Mouse (Mus musculus) yolk sac, embryonic 10.5 days (tissue): ENCODE results near the gene Sohlh1.

Experiments
- DNase-seq: peaks from one replicate; pipeline ENCODE4 v3.0.0-alpha.2; 2017; ENCODE audit warnings: low spot score

The Sohlh1 gene

DNA sequence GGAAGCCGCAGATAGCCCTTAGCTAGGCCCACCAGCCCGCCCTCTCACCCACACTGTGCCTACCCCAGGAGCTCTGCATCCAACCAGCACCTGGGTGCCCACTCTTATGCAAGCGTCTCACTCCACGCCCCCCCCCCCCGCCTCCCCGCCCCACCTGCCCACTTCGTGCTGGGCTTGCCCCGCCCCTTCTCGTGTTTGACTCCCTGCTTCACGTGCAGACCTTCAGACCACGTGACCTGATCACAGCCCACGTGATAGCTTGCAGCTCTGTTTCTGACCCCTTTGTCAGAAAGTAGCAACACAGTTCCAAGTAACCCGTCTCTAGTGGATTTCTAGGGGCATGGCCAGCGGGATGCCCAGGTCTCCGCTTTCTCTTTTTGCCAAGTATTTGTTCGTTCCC is at the start of gene Sohlh1:
Gene Sohlh1 (minus strand): TSS at position 23 of the 400 bp plus-strand sequence.
- DNase-seq: no peak

DNA sequence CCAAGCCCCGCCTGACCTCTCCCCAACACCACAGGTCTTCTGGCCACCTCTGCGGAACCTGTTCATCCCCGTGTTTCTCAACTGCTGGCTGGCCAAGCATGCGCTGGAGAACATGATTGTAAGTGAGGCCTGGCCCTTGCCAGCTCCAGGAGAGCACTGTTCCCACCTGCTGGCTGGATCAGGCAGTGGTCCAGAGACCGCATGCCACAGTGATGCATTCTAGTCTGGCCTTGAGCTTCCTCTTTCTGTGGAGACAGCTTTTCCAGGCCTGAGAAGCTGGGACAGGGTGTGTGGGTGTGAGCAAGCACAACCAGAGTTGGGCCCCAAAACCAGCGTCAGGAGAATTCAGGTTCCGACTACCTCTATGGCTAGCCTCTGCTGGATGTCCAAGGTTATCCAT is 45.4 kb upstream of the Sohlh1 start:
- no peak for DNase-seq

DNA sequence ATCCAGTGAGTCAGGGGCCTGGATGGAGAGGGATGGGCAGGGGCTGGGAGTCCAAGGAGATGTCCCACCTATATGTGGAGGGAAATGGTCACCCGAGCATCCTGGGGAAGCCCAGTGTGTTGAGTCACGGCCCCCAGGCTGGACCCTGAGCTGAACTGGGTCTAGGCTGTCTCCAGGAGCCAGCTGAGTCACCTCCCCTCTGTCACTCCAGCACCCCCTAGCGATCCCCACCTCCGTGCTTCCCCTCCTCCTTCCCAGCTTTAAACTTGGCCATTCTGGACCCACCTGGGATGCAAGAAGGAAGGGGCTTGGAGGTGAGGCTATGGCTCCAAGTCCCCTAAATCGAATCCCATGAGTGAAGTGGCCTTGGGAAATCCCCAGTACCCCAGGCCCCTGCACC is 41.1 kb upstream of the Sohlh1 start:
- DNase-seq: no peak

DNA sequence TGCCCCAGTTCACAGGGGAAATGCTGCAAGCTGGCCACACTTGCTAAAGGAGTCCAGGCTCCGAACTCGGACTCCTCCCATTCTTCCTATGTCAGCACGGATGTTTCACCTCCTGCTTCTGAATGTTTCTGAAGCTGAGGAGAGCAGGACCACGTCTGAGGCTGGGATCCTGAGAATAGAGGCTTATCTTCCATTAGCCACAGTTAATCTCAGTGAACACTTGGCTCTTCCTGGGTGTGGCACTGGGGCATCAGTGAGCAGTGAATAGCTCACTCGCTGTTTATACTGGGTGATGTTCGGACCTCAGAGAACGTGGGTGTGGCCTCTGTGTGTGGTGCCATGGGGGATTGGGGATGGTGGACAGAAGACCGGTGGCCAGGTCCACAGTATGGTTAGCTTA is 40.2 kb upstream of the Sohlh1 start:
- DNase-seq: no peak

DNA sequence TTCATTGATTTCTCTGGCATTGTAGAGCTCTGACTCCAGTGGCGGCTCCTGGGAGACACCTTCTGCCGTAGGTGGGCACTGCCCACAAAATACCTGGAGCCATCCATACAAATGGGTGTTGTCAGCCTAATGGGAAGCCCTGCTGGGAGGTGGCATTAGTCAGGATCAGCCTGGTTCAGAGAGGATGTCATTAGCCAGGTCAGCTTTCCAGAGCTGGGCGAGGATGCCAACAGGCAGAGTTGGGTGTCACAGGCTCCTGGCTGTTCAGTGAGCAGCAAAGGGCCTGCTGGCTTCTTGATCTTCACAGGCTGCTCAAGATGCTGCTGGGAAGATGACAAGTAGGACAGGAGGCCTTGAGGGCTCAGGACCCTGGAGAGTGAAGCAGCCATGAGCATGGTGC is 37.7 kb upstream of the Sohlh1 start:
- DNase-seq: no peak

DNA sequence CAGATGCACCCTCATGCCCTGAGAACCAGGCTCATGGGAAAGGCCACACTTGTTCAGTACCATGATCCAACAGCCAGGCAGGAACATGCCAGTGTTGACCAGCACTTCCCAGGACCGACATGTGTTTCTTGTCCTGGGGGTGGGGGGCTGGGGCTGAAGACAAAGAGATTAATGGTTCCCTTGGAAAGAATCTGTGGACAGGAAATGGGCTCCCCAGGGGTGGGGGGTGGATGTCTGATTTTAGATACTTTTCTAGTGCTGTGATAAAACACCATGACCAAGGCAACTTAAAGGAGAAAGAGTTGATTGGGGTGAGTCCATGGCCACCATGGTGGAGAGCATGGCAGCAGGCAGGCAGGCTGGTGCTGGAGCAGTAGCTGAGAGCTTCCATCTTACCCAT is 35.2 kb upstream of the Sohlh1 start:
- DNase-seq: no peak

DNA sequence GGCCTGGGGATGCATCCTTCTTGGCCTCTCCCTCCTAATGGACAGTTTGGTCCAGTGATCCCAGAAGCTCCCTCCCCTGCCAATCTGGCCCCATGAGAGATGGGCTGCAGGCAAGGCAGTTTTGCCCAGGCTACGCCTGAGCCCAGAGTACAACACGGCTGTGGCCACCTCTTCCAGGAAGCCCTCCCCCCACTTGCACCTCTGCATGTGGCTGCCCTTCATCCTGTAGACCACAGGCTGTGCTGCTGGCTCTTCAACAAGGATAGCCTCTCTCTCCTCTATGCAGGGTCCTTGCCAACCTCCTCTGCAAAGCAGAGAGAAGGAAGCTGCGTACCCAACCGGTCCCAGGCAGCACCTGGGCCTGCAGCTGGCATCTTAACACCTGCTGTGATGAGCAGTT is 32.0 kb upstream of the Sohlh1 start:
- no peak for DNase-seq

DNA sequence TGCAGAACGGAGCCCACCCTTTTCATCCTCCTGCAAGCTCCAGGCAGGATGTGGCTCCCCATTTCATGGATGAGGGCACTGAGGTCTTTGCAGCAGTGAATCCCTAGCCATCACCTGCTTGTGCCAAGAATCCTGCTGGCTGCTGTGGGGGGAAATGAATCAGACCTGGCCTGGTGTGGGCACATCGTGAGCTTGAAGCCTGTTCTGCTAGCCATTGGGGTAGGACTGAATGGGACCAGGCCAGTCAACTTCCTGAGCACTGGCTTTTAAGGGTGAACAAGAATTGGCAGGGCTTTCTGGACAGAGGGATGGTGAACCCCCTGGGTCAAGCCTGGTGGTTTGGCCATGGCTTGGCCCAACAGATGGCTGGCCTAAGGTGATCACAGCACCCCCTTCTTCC is 31.5 kb upstream of the Sohlh1 start:
- DNase-seq: no peak

DNA sequence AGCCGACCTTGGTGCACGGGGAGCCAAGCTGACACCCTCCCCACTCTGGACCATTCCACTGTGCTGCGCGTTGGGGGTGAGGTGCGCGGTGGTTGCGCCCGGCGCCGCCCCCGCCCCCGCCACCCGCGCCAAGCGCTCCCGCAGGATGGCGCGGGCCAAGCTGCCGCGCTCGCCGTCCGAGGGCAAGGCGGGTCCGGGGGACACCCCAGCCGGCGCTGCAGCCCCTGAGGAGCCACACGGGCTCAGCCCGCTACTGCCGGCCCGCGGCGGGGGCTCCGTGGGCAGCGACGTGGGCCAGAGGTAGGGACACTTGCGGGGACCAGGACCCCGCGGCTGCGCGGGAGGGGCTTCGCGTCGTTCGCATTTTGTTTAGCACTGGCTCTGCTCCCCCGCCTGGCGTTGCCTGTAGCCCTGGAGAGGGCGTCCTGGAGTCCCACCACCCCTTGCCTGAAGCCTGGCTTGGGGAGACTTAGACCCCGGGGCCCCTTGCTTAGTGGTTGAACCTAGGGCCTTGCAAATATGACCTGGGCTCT is 30.8 kb upstream of the Sohlh1 start:
- no peak for DNase-seq

DNA sequence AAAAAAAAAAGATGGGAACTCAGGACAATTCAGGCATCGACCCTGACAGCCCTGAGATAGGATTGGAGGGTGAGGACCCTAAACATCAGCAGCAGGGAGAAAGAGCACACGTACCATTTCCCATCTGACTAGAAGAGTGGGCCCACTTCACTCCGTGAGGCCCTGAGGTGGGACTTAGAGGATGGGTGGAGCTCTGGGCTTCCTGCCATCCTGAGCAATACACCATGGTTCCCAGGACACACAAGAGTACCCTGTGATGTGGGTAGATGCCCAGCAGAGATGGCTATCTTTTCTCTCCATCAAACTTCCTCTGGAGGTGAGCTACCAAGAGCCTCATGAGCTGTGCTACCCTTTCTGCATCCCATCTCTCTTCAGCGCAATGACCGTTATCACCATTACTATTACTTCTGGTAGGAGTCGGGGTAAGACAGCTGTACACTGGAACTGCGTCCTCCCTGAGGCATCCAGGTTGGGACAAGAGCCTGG is 30.2 kb upstream of the Sohlh1 start:
- no peak for DNase-seq

DNA sequence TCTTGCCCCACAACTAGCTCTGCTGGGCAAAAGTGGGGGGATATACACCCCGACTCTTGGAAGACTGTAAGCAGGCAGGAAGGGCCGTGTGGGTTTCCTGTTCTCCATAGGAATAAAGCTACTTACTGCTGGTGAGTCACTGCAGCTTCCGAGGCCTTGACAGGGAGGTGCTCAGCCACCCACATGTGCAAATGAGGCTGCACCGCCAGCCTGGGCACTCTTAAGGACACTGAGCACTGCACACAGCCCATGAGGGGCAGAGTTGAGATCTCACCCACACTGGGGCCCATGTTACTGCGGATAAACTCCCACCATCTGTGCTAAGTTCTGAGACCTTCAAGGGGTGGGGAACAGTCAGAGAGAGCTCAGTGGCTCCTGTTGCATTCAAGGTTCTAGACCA is 19.6 kb upstream of the Sohlh1 start:
- DNase-seq: no peak

DNA sequence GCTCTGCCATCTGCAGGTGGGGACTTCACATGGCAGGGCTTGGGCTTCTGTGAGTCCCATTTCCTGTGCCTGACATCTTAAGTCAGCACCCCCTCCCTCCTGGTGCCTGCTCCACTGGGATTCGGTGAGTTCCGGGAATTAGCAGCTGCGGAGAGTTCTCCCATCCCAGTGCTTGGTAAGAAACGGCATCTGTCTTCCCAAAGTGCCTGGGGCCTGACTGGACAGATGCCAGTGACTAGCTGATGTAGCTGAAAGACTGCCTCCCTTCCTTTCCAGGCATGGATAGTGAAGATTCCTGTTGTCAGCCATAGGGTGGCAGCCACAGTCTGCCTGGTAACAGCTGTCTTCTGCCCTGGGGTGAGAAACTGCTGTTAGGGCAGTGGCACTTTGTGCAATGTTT is 18.4 kb upstream of the Sohlh1 start:
- no peak for DNase-seq

DNA sequence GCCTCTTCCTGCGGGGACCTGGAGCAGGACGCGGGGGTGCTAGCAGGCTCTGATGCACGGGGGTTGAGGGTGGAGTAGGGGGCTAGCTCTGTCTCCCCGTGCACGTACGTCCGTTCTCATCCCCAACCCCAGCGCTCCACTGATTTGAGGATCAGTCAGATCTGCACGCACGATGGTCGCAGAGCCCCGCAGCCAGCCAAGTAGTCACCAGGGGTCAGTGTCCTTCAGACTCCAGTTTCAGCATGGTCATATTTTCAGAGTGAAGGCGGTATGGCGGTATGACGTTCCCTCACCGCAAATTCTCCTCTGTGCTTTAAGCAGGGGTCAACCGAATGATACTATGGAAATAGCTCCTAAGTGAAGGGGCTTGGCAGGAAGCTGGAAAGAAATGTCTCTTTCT is 17.2 kb upstream of the Sohlh1 start:
- DNase-seq: no peak

DNA sequence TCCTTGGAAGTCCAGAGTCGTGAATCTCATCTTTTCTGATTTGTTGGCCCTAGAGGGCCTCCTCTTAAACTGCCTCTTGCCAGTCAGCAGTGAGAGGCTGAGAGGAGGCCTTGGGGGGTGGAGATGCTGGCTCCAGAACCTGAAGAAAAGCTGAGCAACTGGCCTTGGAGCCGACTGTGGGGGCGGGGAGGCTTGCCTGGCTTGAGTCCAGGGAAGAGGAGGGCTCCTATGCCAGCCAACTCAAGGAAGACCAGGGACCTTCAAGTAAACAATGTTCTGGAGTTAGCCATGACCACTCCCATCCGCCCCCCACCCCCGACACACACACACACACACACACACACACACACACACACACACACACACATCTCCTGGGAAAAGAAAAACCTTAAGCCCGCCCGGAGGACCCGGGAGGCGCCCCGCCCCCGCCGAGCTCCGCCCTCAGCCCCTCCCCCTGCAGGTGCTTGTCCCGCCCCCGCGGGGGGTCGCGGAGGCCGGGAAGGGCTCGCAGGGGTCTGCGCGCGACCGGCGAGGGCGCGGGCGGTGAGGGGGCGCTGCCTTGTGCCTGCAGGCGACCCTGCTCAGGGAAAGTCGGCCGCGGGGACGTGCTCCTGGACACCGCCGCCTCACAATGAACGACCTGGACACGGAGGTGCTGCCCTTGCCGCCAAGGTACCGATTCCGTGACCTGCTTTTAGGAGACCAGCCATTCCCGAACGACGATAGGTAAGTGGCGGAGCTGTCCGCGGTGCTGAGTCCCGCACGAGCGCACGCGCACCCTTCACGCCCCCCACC is 16.5 kb upstream of the Sohlh1 start, which contains the start of gene Kcnt1:
Gene Kcnt1 (plus strand): TSS at position 398 of the 795 bp plus-strand sequence.
- DNase-seq: peak; percentile 70

DNA sequence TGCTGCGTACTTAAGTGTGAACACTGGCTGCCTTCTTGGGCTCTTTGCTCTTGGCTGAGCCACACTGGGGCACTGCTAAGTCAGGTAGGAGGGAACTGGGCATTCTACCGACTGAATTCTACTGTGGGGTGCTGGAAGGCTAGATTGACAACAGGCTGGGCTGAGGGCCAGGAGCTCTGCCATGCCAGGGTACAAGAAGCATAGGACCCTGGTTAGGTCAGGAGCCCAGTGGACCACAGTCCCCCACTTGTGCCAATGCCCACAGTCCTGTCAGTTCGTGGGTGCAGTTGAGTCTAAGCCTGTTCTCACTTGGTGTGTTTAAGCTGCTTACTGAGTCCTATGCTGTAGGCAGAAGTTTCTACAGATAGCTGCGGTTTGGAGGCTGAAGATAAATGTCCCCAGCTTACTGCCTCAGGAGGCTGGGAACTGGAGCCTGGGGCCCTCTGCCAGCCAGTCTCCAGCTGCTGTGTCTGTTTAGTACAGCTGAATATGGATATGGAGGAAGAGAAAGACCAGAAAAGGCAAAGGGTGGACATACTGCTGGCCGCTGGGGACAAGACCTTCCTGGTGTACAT is 15.7 kb upstream of the Sohlh1 start:
- no peak for DNase-seq

DNA sequence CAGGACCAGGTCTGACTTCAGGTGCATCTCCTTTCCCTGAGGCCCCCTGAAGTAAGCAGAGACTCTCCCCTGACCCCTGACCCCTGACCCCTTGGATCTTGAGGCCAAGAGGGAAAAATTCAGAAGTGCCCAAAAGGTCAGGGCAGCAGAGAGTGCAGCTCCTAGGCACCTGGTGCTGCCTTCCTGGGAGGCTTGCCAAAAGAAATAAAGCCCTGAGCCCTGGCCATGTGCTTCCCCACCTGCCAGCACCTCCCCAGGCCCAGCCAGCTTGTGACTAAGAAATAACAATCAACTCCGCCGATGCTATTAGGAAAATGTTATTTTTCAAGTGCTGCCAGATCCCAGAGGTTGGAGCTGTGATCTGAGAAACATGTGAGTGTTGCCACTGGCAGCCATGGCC is 15.0 kb upstream of the Sohlh1 start:
- DNase-seq: no peak

DNA sequence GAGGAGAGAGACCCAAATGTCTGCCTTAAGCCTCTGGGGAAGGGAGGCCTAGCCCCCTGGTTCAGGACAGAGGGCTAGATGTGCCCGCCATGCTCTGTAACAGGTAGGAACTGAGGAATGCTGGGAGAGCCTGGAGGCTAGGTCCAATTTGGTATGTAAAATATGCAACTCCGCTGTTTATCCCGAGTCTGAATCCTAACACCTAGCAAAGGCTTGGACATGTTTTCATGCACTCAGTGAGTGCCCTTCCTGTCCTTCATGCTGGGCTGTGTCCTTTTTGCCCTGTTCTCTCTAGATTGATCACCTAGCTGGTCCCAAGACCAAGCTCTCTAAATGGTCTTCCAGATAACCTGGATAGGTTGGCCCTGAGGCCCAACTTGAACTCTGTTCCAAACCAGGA is 12.8 kb upstream of the Sohlh1 start:
- DNase-seq: no peak

DNA sequence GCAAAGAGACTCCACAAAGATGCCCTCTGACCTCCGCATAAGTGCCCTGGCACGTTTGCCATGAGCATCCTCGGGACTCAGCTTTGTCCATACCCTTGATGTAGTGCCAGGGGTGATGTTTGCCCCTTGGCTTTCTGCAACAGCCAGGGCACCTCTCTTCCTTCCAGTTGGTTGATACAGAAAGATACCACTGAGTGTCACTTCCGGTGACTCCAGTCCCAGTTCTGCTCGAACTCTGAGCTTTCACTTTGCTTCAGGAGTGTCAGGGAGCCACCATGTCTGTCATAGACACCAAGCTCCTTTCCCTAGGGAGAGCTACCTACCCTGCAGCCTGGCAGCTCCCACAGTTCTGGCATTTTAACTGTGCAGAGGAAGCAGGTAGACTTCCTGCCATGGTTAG is 7.0 kb upstream of the Sohlh1 start:
- no peak for DNase-seq

DNA sequence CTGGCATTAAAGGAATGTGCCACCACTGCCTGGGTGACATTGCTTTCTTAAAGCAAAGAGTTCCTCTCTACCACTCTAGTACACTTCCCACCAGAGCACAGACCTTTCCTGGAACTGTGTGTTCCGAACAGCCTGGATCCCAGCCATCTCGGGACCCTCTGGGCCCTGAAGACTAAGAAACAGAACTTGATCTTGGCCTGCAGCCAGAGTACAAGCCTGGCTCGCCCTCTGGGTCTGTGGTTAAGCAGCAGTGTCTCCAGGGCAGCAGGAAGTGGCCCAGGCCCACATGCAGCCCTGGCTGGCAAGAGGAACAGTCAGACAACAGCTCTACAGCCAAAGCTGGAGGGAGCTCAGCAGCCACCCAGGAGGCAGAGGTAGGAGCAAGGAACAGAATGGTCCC is 5.6 kb upstream of the Sohlh1 start:
- DNase-seq: no peak

DNA sequence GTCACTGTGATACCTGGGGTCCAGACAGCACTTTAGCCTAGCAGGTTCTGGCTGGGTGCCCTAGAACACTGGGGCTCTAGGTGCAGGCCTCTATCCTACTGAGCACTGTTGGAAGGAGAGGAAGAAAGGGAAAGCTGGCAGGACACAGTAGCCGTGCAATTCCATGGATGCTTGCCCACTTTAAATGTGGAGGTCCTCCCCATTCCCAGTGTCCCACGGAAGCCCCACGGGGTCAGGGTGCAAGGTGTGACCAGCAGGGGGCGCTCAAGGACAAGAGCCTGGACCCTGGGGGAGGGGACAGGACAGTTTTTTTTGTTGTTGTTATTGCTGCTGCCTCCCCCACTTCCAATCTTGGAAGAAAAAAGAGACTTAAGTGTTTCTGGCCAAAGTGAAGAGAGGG is 3.3 kb upstream of the Sohlh1 start:
- no peak for DNase-seq

DNA sequence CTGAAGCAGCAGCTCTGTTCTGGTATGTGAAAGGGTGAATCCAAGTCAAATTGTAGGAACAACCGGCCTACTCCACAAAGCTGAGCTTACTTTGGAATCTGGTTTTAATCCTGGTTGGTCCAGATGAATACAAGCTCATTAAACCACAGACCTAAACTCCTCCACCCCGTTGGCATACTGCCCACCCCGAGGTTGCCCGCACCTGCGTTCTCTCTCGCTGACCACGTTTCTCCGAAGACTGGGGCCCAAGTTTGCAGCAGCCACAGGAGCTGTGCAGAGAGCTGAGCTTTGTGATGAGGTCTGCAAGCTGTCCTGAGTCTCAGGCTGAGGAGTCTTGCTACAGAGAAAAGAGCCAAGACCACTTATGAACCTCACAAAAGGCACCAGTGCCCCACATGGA is 532 bp downstream of the Sohlh1 start:
- DNase-seq: no peak

DNA sequence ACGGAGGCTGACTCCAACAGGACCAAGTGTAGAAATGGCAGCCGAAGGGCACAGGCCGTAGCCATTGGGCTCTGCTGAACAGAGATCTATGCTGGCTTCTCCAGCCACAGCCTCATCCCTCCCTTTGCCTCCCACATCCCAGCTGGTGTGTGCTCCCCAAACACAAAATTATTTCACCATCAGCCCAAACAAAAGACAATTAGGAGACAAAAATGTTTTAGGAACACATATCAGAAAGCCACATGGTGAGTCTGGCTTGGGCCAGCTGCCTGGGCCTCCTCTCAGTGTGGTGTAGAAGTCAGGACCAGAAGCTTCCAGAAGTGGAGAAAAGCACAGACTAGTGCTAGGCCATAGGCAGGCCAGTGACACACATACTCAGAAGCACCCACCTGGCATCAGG is 3.0 kb downstream of the Sohlh1 start:
- DNase-seq: no peak

DNA sequence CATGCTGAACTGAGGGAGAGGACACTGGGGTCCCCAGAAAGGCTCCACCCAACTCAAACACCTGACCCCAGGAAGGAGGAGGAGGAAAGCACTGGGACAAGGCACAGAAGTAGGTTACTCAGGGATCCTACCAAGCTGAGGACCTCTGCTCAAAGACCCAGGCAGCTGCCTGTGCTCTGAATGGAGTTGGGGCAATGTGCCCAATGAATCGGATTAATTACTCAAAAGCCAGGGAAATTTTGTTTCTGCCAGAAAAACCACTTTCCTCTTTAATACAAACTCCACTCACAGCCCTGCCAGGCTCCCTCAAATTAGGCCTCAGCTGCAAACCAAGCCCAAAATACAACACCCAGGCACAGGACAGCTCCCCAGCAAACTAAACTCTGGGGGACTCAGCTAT is 4.3 kb downstream of the Sohlh1 start:
- no peak for DNase-seq

DNA sequence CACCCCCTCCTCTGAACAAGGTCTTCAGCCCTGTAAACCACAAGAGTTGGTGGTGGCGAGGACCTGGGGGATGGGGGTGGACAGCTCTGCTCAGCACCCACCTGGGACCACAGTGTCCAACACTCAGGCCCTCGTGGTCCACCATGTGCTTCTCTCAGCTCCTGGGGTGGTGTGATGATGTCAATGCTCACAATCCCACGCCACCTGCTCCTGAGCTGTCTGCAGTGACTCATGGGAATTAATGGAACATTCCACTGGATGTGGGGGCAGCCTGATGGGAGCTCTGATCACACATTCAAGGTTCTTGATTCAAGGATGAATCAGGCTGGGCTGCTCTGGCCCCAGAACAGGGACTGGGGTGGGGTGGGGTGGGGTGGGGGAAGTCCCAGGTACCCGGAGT is 4.9 kb downstream of the Sohlh1 start:
- DNase-seq: no peak
